Mouse (Mus musculus) bone marrow, adult 2 months (tissue): ENCODE data around the gene Gm21721. TPM values are rescaled to one million over a fixed set of nuclear protein-coding genes. Genes with fewer than 3 reads are reported as not detected.
"Not testable (repeated sequence)": the region's sequence is repeated elsewhere in the genome, so short reads cannot be mapped to it uniquely, and the experiment has no call there.

Source experiments
- H3K27ac ChIP-seq: fragments of 200-500 bp; 2 replicates; pipeline ENCODE4 v1.5.1; 2012; ENCODE audit warnings: low read depth, mild to moderate bottlenecking, control low read depth, inconsistent platforms, low read length; ENCODE audit not compliant: control insufficient read depth, poor library complexity, insufficient read depth
- H3K4me1 ChIP-seq: fragments of 200-500 bp; 2 replicates; pipeline ENCODE4 v1.6.1; 2011; ENCODE audit warnings: low read length; ENCODE audit not compliant: control insufficient read depth, insufficient read depth
- H3K4me3 ChIP-seq: fragments of 200-500 bp; replicated peaks from 2 replicates; pipeline ENCODE3; 2011; ENCODE audit warnings: mild to moderate bottlenecking, low read depth, low read length, control low read depth; ENCODE audit not compliant: control insufficient read depth
- WGBS: fragments of 180-500 bp; shearing (Covaris S2); methylation state at CpG from one replicate; pipeline ENCODE4 v1.1.7; 2018; 5-methylcytosine and 5-hydroxymethylcytosine counted together
- polyA plus RNA-seq: library from polyadenylated mRNA; stranded (reverse); fragments of >200 nt; gene quantifications from 2 replicates; pipeline ENCODE4 v1.2.4, GENCODE M21; 2011; ENCODE audit warnings: low replicate concordance; ENCODE audit not compliant: missing spikeins, insufficient read depth, insufficient read length

The Gm21721 gene
- not detected in 2 replicates for polyA plus RNA-seq

DNA sequence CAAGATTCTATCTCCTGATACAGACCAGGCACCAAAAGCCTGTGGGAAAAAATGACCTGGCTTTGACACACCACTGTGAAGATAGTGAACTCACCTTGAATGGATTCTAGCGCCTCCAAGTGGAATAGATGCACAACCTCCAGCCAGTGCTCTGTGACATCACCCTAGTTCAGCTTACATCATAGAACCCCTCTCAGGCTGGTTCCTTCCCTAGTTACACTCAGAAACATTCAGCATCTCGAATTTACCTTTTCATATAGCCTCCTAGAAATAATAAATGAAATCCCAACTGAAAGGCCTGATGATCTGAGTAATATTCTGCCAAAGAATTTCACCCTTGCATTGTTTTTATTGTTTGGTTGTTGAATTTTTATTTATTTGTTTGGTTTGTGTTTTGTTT is at the start of gene Gm21721:
Gene Gm21721 (minus strand): TSS at position 101 of the 400 bp plus-strand sequence.
- not testable (repeated sequence) for H3K4me3 ChIP-seq, H3K27ac ChIP-seq, H3K4me1 ChIP-seq
- no CpG with 5 or more reads among the region's 2 CpGs for WGBS

Other genes with a start within 250 kb of the Gm21721 start
- gene Gm21292, start 68.3 kb downstream of the Gm21721 start, polyA plus RNA-seq, result not detected in 2 replicates
- gene Gm21812, start 145.0 kb upstream of the Gm21721 start, polyA plus RNA-seq, result not detected in 2 replicates
- gene Gm21874, start 214.0 kb upstream of the Gm21721 start, polyA plus RNA-seq, result not detected in 2 replicates